Mouse (Mus musculus) limb, embryonic 14.5 days (tissue): Measurements from ENCODE around the gene Itih5. TPM values are rescaled to one million over a fixed set of nuclear protein-coding genes. Genes with fewer than 3 reads are reported as not detected.

ENCODE experiments used
- ATAC-seq: fragments of 200-750 bp; cut with Nextera tagmentation; 2 replicates; pipeline ENCODE4 v1.8.0; 2017; ENCODE audit warnings: low read depth, moderate number of reproducible peaks, moderate TSS enrichment; ENCODE audit not compliant: low FRiP score
- DNase-seq: peaks from one replicate; pipeline ENCODE4 v3.0.0-alpha.2; 2015; ENCODE audit warnings: low spot score
- H3K27ac ChIP-seq: fragments of 300-500 bp; sonication (generic); replicated peaks from 2 replicates; pipeline ENCODE4 v1.5.1; 2014; ENCODE audit warnings: low read depth, mild to moderate bottlenecking, low read length, moderate library complexity, mixed read lengths
- H3K27me3 ChIP-seq: fragments of 300-500 bp; sonication (generic); 2 replicates; pipeline ENCODE4 v1.6.1; 2014; ENCODE audit warnings: low read length, mixed read lengths; ENCODE audit not compliant: control insufficient read depth, insufficient read depth
- H3K36me3 ChIP-seq: fragments of 300-500 bp; sonication (generic); 2 replicates; pipeline ENCODE4 v1.6.1; 2014; ENCODE audit warnings: mild to moderate bottlenecking, low read length, moderate library complexity, mixed read lengths; ENCODE audit not compliant: control insufficient read depth, insufficient read depth
- H3K4me1 ChIP-seq: fragments of 300-500 bp; sonication (generic); 2 replicates; pipeline ENCODE4 v1.6.1; 2014; ENCODE audit warnings: antibody characterized with exemption, low read length, mixed read lengths; ENCODE audit not compliant: control insufficient read depth, insufficient read depth
- H3K4me2 ChIP-seq: fragments of 300-500 bp; sonication (generic); replicated peaks from 2 replicates; pipeline ENCODE4 v1.6.1; 2014; ENCODE audit warnings: low read depth, mild to moderate bottlenecking, low read length, moderate library complexity; ENCODE audit not compliant: severe bottlenecking
- H3K4me3 ChIP-seq: fragments of 300-500 bp; sonication (generic); replicated peaks from 2 replicates; pipeline ENCODE4 v1.5.1; 2014; ENCODE audit warnings: low read length
- H3K9ac ChIP-seq: fragments of 300-500 bp; sonication (generic); 2 replicates; pipeline ENCODE4 v1.6.1; 2014; ENCODE audit warnings: mild to moderate bottlenecking, low read depth, low read length, moderate library complexity; ENCODE audit not compliant: severe bottlenecking
- H3K9me3 ChIP-seq: fragments of 300-500 bp; sonication (generic); 2 replicates; pipeline ENCODE4 v1.6.1; 2016; ENCODE audit warnings: low read length; ENCODE audit not compliant: control insufficient read depth
- POLR2A ChIP-seq: fragments of 200-500 bp; IDR thresholded peaks from 2 replicates; pipeline ENCODE4 v1.8.0; 2012; ENCODE audit warnings: inconsistent platforms, mild to moderate bottlenecking, moderate library complexity, borderline replicate concordance; ENCODE audit not compliant: insufficient read depth, insufficient read length; ENCODE audit errors: extremely low read depth
- WGBS: fragments of 180-500 bp; shearing (Covaris S2); extraction: QIAGEN DNeasy Blood & Tissue Kit; methylation state at CpG from one replicate; pipeline ENCODE4 v1.1.7; 2014; 5-methylcytosine and 5-hydroxymethylcytosine counted together
- polyA plus RNA-seq, 2 experiments: library from polyadenylated mRNA; depleted of rRNA in 1 of 2; stranded (reverse) in 1 of 2; unstranded in 1 of 2; fragments of >200 nt; fragmentation: Nextera tagmentation in 1 of 2; extraction: Ambion mirVana in 1 of 2; gene quantifications; 2 replicates each; pipeline versions ENCODE4 v1.2.1 to v1.2.3; 2012 to 2014

The Itih5 gene
- polyA plus RNA-seq, 2 experiments, result 13.5 to 15.8 TPM

DNA sequence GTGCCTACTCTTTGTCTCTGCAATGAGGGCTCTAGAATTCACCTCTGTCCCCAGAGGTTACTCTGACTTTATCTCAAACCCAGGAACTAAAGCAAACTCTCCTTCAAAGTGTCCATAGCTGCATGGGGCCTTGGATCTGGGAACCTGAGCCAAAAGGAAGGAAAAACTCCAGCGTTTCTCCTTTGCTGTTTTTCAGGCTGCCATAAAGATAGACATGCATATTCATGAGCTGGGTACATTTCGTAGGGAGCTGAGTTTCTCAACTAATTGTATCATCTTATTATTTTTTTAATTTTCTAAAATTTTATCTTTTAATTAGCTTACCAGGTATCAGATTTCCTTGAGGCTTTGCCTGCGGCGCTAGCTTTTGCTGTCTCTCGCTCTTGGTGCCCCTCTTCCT, 106.7 kb downstream of the Itih5 start:
- H3K36me3 ChIP-seq, result no peaks in the 10 kb centered on the region
- ATAC-seq (no peak), DNase-seq (no peak)
- no peak overlapping the region for H3K27ac ChIP-seq
- H3K4me1 ChIP-seq, result peaks cover 6% of the 10 kb centered on the region
- no peak overlapping the region for H3K4me2 ChIP-seq
- H3K9ac ChIP-seq, result no peak overlapping the region
- no peak overlapping the region for H3K4me3 ChIP-seq
- 74% methylated on average over 5 of the region's 5 CpGs for WGBS
- no peaks in the 10 kb centered on the region for H3K9me3 ChIP-seq
- no peaks in the 10 kb centered on the region for H3K27me3 ChIP-seq
- no peak for TF ChIP-seq POLR2A

DNA sequence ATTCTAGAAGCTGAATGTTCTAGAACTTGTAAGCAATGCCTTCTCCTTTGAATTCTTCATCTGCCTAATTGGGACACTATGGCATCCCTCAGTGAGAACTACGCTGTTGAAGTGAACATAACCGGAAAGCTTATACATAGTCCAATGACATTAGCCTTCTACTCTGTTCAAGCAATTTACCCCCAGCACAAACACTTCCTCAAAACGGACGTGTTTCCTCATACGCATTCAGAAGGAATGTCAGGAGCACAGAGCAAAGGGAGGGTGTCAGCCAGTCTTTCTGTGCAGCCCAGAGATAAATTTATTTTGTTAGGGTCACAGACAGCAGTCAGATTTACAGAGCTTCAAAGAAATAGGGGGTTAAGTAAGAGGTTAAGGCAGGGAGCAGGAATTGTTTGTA, 108.0 kb downstream of the Itih5 start:
- Histone ChIP-seq H3K9me3 (no peaks in the 10 kb centered on the region), H3K4me1 (peaks cover 6% of the 10 kb centered on the region), H3K9ac (no peak overlapping the region), H3K4me2 (no peak overlapping the region), H3K36me3 (no peaks in the 10 kb centered on the region), H3K27ac (no peak overlapping the region), H3K27me3 (no peaks in the 10 kb centered on the region), H3K4me3 (no peak overlapping the region)
- no peak for DNase-seq
- WGBS, result 71% methylated on average over 5 of the region's 5 CpGs
- no peak for TF ChIP-seq POLR2A
- no peak for ATAC-seq

DNA sequence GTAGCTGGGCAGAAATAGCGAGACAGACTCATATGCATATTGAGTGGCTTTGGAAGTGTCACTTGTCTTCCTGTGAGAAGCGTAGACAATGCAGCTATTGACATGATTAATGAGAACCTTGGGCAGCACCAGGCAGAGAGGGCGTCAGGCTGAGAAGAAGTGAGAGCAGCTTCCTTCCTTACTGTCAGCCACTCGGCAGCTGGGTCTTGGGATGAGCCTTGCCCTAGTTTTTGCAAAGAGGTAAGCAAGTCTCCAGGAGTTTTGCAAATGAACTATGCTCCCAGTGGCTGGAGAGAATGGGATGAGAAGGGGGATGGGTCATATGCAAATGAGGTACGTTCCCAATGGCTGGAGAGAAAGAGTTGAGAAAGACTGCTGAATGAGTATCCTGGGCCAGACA, 109.4 kb downstream of the Itih5 start:
- H3K4me1 ChIP-seq, result peaks cover 6% of the 10 kb centered on the region
- no peak overlapping the region for H3K4me3 ChIP-seq
- no peaks in the 10 kb centered on the region for H3K36me3 ChIP-seq
- H3K9ac ChIP-seq, result no peak overlapping the region
- H3K4me2 ChIP-seq, result no peak overlapping the region
- H3K27ac ChIP-seq, result no peak overlapping the region
- TF ChIP-seq POLR2A, result no peak
- DNase-seq (no peak), ATAC-seq (no peak)
- H3K27me3 ChIP-seq, result no peaks in the 10 kb centered on the region
- 39% methylated on average over 5 of the region's 5 CpGs for WGBS
- no peaks in the 10 kb centered on the region for H3K9me3 ChIP-seq

DNA sequence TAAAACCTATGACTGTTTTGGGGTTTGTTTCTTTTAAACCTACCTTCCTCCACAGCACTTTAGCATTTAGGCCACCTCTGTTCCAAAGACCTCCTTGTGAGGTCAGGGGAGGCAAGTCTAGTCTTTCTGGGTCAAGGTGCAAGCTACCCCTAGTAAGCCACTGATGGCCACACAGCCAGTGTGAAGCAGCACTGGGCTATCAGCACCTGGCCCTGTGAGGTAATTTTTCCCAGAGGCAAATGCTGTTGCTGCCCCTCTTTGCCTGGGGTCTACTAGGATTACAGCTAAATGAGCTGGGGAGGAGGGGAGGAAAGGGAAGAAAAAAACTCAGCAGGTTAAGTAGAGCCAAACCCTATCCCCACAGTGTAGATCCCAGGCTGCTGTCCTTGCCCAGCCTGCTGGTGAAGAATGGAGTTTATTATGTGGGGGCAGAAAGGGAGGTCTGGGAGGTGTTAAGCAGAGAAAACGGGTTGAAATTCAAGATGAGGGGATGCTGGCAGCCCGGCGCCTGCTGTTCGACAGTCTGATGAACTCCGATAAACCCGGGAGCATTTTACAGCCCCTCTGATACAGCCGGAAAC, 110.6 kb downstream of the Itih5 start:
- Histone ChIP-seq H3K27me3 (no peaks in the 10 kb centered on the region), H3K9me3 (no peaks in the 10 kb centered on the region), H3K9ac (no peak overlapping the region), H3K4me1 (peaks cover 6% of the 10 kb centered on the region), H3K4me3 (no peak overlapping the region), H3K27ac (no peak overlapping the region), H3K4me2 (peak overlapping the region; percentile 17; the same call in 1 of the 2 replicates), H3K36me3 (no peaks in the 10 kb centered on the region)
- 13% methylated on average over 7 of the region's 7 CpGs for WGBS
- ATAC-seq, result peak; percentile 55; the same call in 1 of the 2 replicates
- no peak for DNase-seq
- TF ChIP-seq POLR2A, result no peak

DNA sequence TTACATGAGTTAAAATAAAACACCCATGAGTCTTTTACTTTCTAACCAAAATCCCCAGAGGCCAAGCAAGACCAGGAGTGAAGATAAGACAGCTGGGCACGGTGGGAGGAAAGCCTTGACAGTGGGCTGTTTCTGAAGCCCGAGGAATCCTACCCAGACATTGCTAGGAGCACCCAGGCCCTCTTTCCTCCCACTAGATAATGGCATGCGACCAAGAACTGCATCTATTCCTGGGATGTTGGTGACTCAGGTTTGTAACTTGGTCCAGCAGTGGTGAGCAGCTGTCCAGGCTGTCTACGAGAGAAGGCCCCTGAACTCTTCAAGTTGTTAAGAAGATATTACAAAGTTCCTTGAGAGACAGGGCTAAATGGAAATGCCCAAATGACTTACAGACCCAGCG, 112.5 kb downstream of the Itih5 start:
- no peaks in the 10 kb centered on the region for H3K36me3 ChIP-seq
- H3K9ac ChIP-seq, result no peak overlapping the region
- 79% methylated on average over 5 of the region's 5 CpGs for WGBS
- no peak overlapping the region for H3K4me3 ChIP-seq
- no peaks in the 10 kb centered on the region for H3K9me3 ChIP-seq
- no peak for DNase-seq
- no peak overlapping the region for H3K4me2 ChIP-seq
- no peak overlapping the region for H3K27ac ChIP-seq
- H3K27me3 ChIP-seq, result no peaks in the 10 kb centered on the region
- H3K4me1 ChIP-seq, result peaks cover 6% of the 10 kb centered on the region
- no peak for TF ChIP-seq POLR2A
- ATAC-seq, result no peak
